Mouse (Mus musculus): Measurements from ENCODE around the gene Ptprg. TPM values are rescaled to one million over a fixed set of nuclear protein-coding genes. Genes with fewer than 3 reads are reported as not detected.

Gene Ptprg
- polyA plus RNA-seq, 1 experiment, result 73.9 TPM

GRCm38 (mm10) chr14:11895486-11895885, 342.2 kb downstream of the Ptprg start:
- no peak overlapping the region for H3K4me3 ChIP-seq (ENCODE audit: insufficient read depth, low read length)
- H3K4me1 ChIP-seq (ENCODE audit: control insufficient read depth, insufficient read depth, low read length), result no peaks in the 10 kb centered on the region
- no peak overlapping the region for H3K27ac ChIP-seq (ENCODE audit: insufficient read depth, low read length)
- TF ChIP-seq CTCF (IDR thresholded peaks at IDR 0.05; ENCODE audit: borderline replicate concordance, insufficient read depth, low read length) (no peak), POLR2A (IDR thresholded peaks at IDR 0.05; ENCODE audit: low read depth, low read length) (no peak)

- H3K4me1 ChIP-seq (ENCODE audit: control insufficient read depth, insufficient read depth, low read length), result no peaks in the 10 kb centered on the region
- H3K4me3 ChIP-seq (ENCODE audit: insufficient read depth, low read length), result no peak overlapping the region
- no peak for TF ChIP-seq POLR2A (IDR thresholded peaks at IDR 0.05; ENCODE audit: low read depth, low read length)
- no peak for TF ChIP-seq CTCF (IDR thresholded peaks at IDR 0.05; ENCODE audit: borderline replicate concordance, insufficient read depth, low read length)
- no peak overlapping the region for H3K27ac ChIP-seq (ENCODE audit: insufficient read depth, low read length)
Observed at GRCm38 (mm10) chr14:11902794-11903193, 349.5 kb downstream of the Ptprg start.

- Histone ChIP-seq H3K4me1 (ENCODE audit: control insufficient read depth, insufficient read depth, low read length) (peaks cover 2% of the 10 kb centered on the region; the same call in 1 of the 2 replicates), H3K4me3 (ENCODE audit: insufficient read depth, low read length) (no peak overlapping the region), H3K27ac (ENCODE audit: insufficient read depth, low read length) (no peak overlapping the region)
- no peak for TF ChIP-seq CTCF (IDR thresholded peaks at IDR 0.05; ENCODE audit: borderline replicate concordance, insufficient read depth, low read length)
- no peak for TF ChIP-seq POLR2A (IDR thresholded peaks at IDR 0.05; ENCODE audit: low read depth, low read length)
Observed at GRCm38 (mm10) chr14:11906130-11906675, 352.9 kb downstream of the Ptprg start.

- no peak overlapping the region for H3K27ac ChIP-seq (ENCODE audit: insufficient read depth, low read length)
- no peak overlapping the region for H3K4me3 ChIP-seq (ENCODE audit: insufficient read depth, low read length)
- peaks cover 11% of the 10 kb centered on the region for H3K4me1 ChIP-seq (ENCODE audit: control insufficient read depth, insufficient read depth, low read length)
- TF ChIP-seq CTCF (IDR thresholded peaks at IDR 0.05; ENCODE audit: borderline replicate concordance, insufficient read depth, low read length) (no peak), POLR2A (IDR thresholded peaks at IDR 0.05; ENCODE audit: low read depth, low read length) (no peak)
Observed at GRCm38 (mm10) chr14:11912253-11912652, 358.9 kb downstream of the Ptprg start.

- TF ChIP-seq CTCF (IDR thresholded peaks at IDR 0.05; ENCODE audit: borderline replicate concordance, insufficient read depth, low read length), result no peak
- TF ChIP-seq POLR2A (IDR thresholded peaks at IDR 0.05; ENCODE audit: low read depth, low read length), result no peak
- H3K4me1 ChIP-seq (ENCODE audit: control insufficient read depth, insufficient read depth, low read length), result peaks cover 15% of the 10 kb centered on the region
- no peak overlapping the region for H3K27ac ChIP-seq (ENCODE audit: insufficient read depth, low read length)
- no peak overlapping the region for H3K4me3 ChIP-seq (ENCODE audit: insufficient read depth, low read length)
Observed at GRCm38 (mm10) chr14:11917225-11917624, 363.9 kb downstream of the Ptprg start.

DNA sequence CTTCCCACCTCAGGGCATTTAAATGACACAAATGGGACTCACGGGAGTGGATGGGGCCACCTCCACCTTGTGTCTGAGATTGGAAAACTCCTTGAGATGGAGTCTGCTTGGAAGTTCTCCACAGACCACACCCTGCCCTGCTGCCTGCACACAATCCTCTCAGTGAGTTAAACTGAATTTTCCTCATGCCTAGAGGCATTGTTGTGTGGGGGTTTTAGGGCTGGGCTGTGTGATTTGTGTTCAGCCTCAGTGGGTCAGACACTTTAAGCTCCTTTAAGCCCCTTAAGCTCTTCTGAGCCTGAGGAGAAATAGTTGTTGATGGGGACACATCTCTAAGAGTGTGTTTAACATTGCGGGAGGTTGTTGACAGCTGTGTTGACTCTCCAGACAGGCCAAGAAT, 375.2 kb downstream of the Ptprg start:
- no peaks in the 10 kb centered on the region; the same call in 1 of the 2 replicates for H3K4me1 ChIP-seq (ENCODE audit: control insufficient read depth, insufficient read depth, low read length)
- TF ChIP-seq CTCF (IDR thresholded peaks at IDR 0.05; ENCODE audit: borderline replicate concordance, insufficient read depth, low read length), result no peak

DNA sequence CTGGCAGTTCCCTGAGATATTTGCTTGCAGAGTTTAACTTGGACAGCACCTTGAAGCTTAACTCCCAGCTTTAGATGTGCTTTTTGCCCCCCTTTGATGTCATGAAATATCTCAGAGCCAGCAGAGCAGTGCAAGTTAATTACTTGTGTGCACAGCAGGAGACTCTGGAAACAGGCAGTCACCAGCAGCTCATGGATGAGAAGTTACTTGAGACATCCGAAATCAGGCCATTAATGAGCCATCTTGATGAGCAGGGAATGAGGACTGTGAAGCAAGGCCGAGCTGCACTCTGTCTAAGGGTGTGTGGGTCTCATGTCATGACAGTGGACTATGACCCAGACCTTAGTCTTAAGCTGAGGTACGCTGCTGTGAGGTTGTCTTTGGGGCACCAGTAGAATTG, 379.2 kb downstream of the Ptprg start:
- TF ChIP-seq CTCF (IDR thresholded peaks at IDR 0.05; ENCODE audit: borderline replicate concordance, insufficient read depth, low read length) (no peak), POLR2A (IDR thresholded peaks at IDR 0.05; ENCODE audit: low read depth, low read length) (no peak)
- Histone ChIP-seq H3K4me1 (ENCODE audit: control insufficient read depth, insufficient read depth, low read length) (no peaks in the 10 kb centered on the region; the same call in 1 of the 2 replicates), H3K4me3 (ENCODE audit: insufficient read depth, low read length) (no peak overlapping the region), H3K27ac (ENCODE audit: insufficient read depth, low read length) (no peak overlapping the region)

More for the DNA sequence above, 375.2 kb downstream of the Ptprg start:
- H3K27ac ChIP-seq (ENCODE audit: insufficient read depth, low read length), result no peak overlapping the region
- no peak overlapping the region for H3K4me3 ChIP-seq (ENCODE audit: insufficient read depth, low read length)

DNA sequence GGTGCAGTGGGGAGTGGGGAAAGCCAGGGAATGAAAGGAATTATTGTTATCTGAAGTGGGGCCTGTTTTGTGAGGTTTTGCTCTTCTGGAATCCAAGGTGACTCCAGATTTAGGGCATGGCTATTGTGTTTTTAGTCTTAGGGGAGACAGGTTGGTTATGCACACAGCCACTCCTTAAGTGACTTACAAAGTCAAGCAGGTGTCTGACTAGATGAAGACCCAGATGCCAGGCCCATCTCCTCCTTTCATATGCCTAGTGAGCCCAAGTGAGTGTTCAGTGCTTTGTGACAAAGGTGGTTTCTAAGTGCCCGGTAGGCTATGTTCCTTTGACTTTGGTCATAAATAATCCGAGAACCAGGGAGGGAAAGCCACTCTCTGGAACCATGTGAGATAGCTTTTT, 381.2 kb downstream of the Ptprg start:
- no peak overlapping the region for H3K27ac ChIP-seq (ENCODE audit: insufficient read depth, low read length)
- no peaks in the 10 kb centered on the region; the same call in 1 of the 2 replicates for H3K4me1 ChIP-seq (ENCODE audit: control insufficient read depth, insufficient read depth, low read length)
- TF ChIP-seq POLR2A (IDR thresholded peaks at IDR 0.05; ENCODE audit: low read depth, low read length) (no peak), CTCF (IDR thresholded peaks at IDR 0.05; ENCODE audit: borderline replicate concordance, insufficient read depth, low read length) (no peak)
- no peak overlapping the region for H3K4me3 ChIP-seq (ENCODE audit: insufficient read depth, low read length)

GRCm38 (mm10) chr14:11935281-11935680, 381.9 kb downstream of the Ptprg start:
- Histone ChIP-seq H3K27ac (ENCODE audit: insufficient read depth, low read length) (no peak overlapping the region), H3K4me3 (ENCODE audit: insufficient read depth, low read length) (no peak overlapping the region), H3K4me1 (ENCODE audit: control insufficient read depth, insufficient read depth, low read length) (no peaks in the 10 kb centered on the region; the same call in 1 of the 2 replicates)
- TF ChIP-seq CTCF (IDR thresholded peaks at IDR 0.05; ENCODE audit: borderline replicate concordance, insufficient read depth, low read length) (no peak), POLR2A (IDR thresholded peaks at IDR 0.05; ENCODE audit: low read depth, low read length) (no peak)

DNA sequence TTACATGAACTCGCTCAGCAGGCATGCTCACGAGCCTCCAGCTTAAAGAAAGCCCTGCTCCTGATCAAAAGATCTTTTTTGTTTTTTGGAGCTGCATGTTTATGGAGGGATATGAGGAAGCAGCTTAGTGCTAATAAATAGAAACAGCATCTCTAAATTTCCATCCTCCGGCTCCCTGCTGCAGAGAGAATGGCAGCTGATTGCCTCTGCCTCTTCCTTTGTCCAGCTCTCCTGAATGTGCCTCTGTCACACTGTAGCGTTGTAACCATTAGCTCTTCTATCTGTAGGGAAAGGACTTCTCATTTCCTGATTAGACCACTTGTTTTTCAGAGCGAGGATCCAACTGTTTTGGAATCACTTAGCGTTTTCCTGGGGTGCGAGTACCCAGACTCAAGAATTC, 382.4 kb downstream of the Ptprg start:
- Histone ChIP-seq H3K27ac (ENCODE audit: insufficient read depth, low read length) (no peak overlapping the region), H3K4me3 (ENCODE audit: insufficient read depth, low read length) (no peak overlapping the region), H3K4me1 (ENCODE audit: control insufficient read depth, insufficient read depth, low read length) (no peaks in the 10 kb centered on the region; the same call in 1 of the 2 replicates)
- no peak for TF ChIP-seq POLR2A (IDR thresholded peaks at IDR 0.05; ENCODE audit: low read depth, low read length)
- no peak for TF ChIP-seq CTCF (IDR thresholded peaks at IDR 0.05; ENCODE audit: borderline replicate concordance, insufficient read depth, low read length)

Measured in embryonic fibroblast, embryonic 13.5 days (primary cell).